Mouse (Mus musculus) cortical plate, adult 2 months (tissue): Measurements from ENCODE around the gene Fam234b.

ENCODE experiments used
- CTCF ChIP-seq: fragments of 200-500 bp; IDR thresholded peaks from 2 replicates; pipeline ENCODE4 v1.5.1; 2011; ENCODE audit warnings: mild to moderate bottlenecking, control low read depth, low read length; ENCODE audit not compliant: insufficient read depth; ENCODE audit errors: extremely low read depth
- POLR2A ChIP-seq: fragments of 200-500 bp; IDR thresholded peaks from 2 replicates; pipeline ENCODE4 v1.6.1; 2011; ENCODE audit warnings: mild to moderate bottlenecking, low read length, control low read depth; ENCODE audit not compliant: insufficient read depth; ENCODE audit errors: extremely low read depth

GRCm38 (mm10) chr6:135197446-135197845, 331 bp upstream of the Fam234b start:
- no peak for TF ChIP-seq CTCF
- TF ChIP-seq POLR2A: no peak
